9 mouse cellular contexts compared by ENCODE assay signal in the genomic region with DNA sequence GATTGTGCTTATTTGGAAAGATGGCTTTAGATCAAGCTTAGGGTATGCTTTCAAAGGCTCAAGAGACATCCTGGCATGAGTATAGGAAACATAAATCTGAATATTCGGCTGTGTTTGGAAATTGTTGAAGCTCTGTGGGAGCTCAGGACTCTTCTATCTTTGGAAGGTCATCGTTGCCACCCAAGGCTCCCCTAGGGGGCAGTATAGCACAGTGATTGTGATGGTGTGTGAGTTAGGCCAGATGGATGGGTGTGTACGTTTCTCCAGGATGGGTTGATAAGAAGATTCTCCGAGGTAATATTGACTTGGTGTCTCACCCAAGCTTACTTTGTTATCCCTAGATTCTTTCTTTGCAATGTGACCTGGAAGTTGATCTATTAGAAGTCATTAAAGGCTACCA.
A peak's percentile ranks its signal among the peaks of the same experiment; 100 is the strongest.
DNase-seq lines count a peak whose midpoint lies in the region; ATAC-seq and TF ChIP-seq lines count a peak whose summit lies in the region.
"Had no signal": no experiment of that assay in that cellular context is flagged by ENCODE, and none has a peak within 500 bp of the region (broad histone marks: within the 10 kb centered on the region; RNA-seq: fewer than 3 reads in every experiment).

No protein-coding gene starts in this region.

- peak; percentile 72 for DNase-seq in CD4-positive, CD25-positive, alpha-beta regulatory T cell, adult 2 months (ENCODE audit: low read depth, low spot score)
- DNase-seq in thymus, adult 2 months = peak; percentile 55
- no peak for DNase-seq in thymus, adult 18-20 months
- peak; percentile 76 for DNase-seq in embryo, embryonic 10.5 days (ENCODE audit: low spot score)
- peak; percentile 32 for DNase-seq in kidney, postnatal 0 days (ENCODE audit: low spot score)
- peak; percentile 45 for DNase-seq in limb, embryonic 14.5 days (ENCODE audit: low spot score)
- DNase-seq in right cerebral cortex, postnatal 14 days = peak; percentile 56

- ATAC-seq in CD4-positive, CD25-positive, alpha-beta regulatory T cell, adult 4 months = no peak
- ATAC-seq in kidney, postnatal 0 days (replicated peaks; ENCODE audit: low FRiP score, low read depth) = no peak
- no peak for ATAC-seq in limb, embryonic 14.5 days (ENCODE audit: low FRiP score, low read depth)

- TF ChIP-seq CTCF in thymus, adult 2 months (IDR thresholded peaks at IDR 0.05; ENCODE audit: borderline replicate concordance, control insufficient read depth, extremely low read depth, insufficient read depth, low read length, poor library complexity) = no peak
- peak; percentile 73 for TF ChIP-seq CTCF in kidney, postnatal 0 days (IDR thresholded peaks at IDR 0.05; ENCODE audit: low read depth)

- H3K4me2 ChIP-seq in kidney, postnatal 0 days (ENCODE audit: low read length) = no peak overlapping the region
- H3K4me2 ChIP-seq in limb, embryonic 14.5 days (replicated peaks; ENCODE audit: low read depth, low read length, severe bottlenecking) = no peak overlapping the region

- H3K27me3 ChIP-seq in thymus, adult 2 months (ENCODE audit: control insufficient read depth, insufficient read depth, low read length) = no peaks in the 10 kb centered on the region
- no peaks in the 10 kb centered on the region for H3K27me3 ChIP-seq in kidney, postnatal 0 days (ENCODE audit: insufficient read depth, low read length)
- H3K27me3 ChIP-seq in limb, embryonic 14.5 days (ENCODE audit: control insufficient read depth, insufficient read depth, low read length) = no peaks in the 10 kb centered on the region

- no peaks in the 10 kb centered on the region for H3K36me3 ChIP-seq in thymus, adult 2 months (ENCODE audit: control insufficient read depth, insufficient read depth, low read length)
- H3K36me3 ChIP-seq in kidney, postnatal 0 days (ENCODE audit: insufficient read depth, low read length) = no peaks in the 10 kb centered on the region
- no peaks in the 10 kb centered on the region for H3K36me3 ChIP-seq in limb, embryonic 14.5 days (ENCODE audit: control insufficient read depth, insufficient read depth, low read length)

- H3K9me3 ChIP-seq in kidney, postnatal 0 days (replicated peaks; ENCODE audit: low read length) = no peaks in the 10 kb centered on the region
- H3K9me3 ChIP-seq in limb, embryonic 14.5 days (ENCODE audit: control insufficient read depth, low read length) = no peaks in the 10 kb centered on the region

- H3K4me3 ChIP-seq in thymus, adult 2 months (ENCODE audit: control insufficient read depth, insufficient read depth, low read length) = no peak overlapping the region
- H3K4me3 ChIP-seq in kidney, postnatal 0 days (replicated peaks; ENCODE audit: low read depth, low read length) = no peak overlapping the region
- no peak overlapping the region for H3K4me3 ChIP-seq in limb, embryonic 14.5 days (replicated peaks; ENCODE audit: low read length)
- H3K4me3 ChIP-seq: myocyte had no signal

- no peaks in the 10 kb centered on the region for H3K4me1 ChIP-seq in thymus, adult 2 months (replicated peaks; ENCODE audit: control insufficient read depth, insufficient read depth, low read length)
- no peaks in the 10 kb centered on the region for H3K4me1 ChIP-seq in kidney, postnatal 0 days (replicated peaks; ENCODE audit: insufficient read depth, low read length)
- H3K4me1 ChIP-seq in limb, embryonic 14.5 days (ENCODE audit: control insufficient read depth, insufficient read depth, low read length) = no peaks in the 10 kb centered on the region

- no peak overlapping the region for H3K27ac ChIP-seq in thymus, adult 2 months (ENCODE audit: control insufficient read depth, insufficient read depth, low read length)
- H3K27ac ChIP-seq in kidney, postnatal 0 days = no peak overlapping the region
- H3K27ac ChIP-seq in limb, embryonic 14.5 days (replicated peaks; ENCODE audit: low read depth, low read length) = no peak overlapping the region

- H3K9ac ChIP-seq in kidney, postnatal 0 days (ENCODE audit: low read depth, low read length) = no peak overlapping the region
- H3K9ac ChIP-seq in limb, embryonic 14.5 days (ENCODE audit: low read depth, low read length, severe bottlenecking) = no peak overlapping the region

- WGBS in thymus, adult 2 months = 41% methylated on average over 4 of the region's 4 CpGs
- 42% methylated on average over 4 of the region's 4 CpGs for WGBS in kidney, postnatal 0 days
- 45% methylated on average over 4 of the region's 4 CpGs for WGBS in limb, embryonic 14.5 days

- no peak for TF ChIP-seq POLR2A in thymus, adult 2 months (IDR thresholded peaks at IDR 0.05; ENCODE audit: control insufficient read depth, extremely low read depth, insufficient read depth, low read length, poor library complexity)
- no peak for TF ChIP-seq POLR2A in limb, embryonic 14.5 days (IDR thresholded peaks at IDR 0.05; ENCODE audit: borderline replicate concordance, extremely low read depth, insufficient read depth, insufficient read length)

Comparison
In these comparisons a context has a peak if more than half of its experiments do, and no peak if none do; other contexts are left out.
1. DNase-seq: peak in CD4-positive, CD25-positive, alpha-beta regulatory T cell, adult 2 months (single experiment), thymus, adult 2 months (single experiment), embryo, embryonic 10.5 days (single experiment), kidney, postnatal 0 days (single experiment), limb, embryonic 14.5 days (single experiment) and right cerebral cortex, postnatal 14 days (single experiment); none in thymus, adult 18-20 months (0 of 2).